Mouse (Mus musculus) embryo, embryonic 10.5 days (tissue): ENCODE measurements around the gene Syce2.
A peak's percentile ranks its signal among the peaks of the same experiment; 100 is the strongest.

Experiments used
- DNase-seq: peaks from one replicate; pipeline ENCODE4 v3.0.0-alpha.2; 2015; ENCODE audit warnings: low spot score

The Syce2 gene

DNA sequence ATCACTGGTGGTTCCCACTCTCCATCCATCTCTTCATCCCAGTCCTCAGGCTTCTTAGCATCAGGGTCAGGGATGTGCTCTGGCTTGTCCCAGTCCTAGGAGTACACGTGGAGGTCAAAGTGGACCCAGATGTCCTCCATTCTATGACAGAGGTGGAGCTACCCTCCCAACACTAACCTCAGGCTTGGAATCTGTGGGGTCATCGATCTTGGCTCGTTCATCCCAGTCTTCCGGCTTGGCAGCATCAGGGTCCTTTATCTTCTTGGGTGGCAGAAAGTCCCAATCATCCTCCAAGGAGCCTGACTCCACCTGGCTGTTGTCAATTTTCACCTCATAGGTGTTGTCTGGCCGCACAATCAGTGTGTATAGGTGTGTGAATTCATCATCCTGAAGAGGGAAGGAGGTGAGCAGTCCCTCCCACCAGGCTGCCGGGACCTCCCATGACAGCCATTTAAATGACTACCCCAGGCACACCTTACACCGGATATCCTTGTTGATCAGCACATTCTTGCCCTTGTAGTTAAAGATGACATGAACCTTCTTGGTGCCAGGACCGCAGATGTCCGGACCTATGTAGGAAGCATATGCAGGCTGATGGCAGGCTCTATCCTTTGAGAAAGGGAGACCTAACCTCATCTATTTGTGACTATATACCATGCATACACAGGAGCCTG is 27.4 kb upstream of the Syce2 start:
- no peak for DNase-seq

DNA sequence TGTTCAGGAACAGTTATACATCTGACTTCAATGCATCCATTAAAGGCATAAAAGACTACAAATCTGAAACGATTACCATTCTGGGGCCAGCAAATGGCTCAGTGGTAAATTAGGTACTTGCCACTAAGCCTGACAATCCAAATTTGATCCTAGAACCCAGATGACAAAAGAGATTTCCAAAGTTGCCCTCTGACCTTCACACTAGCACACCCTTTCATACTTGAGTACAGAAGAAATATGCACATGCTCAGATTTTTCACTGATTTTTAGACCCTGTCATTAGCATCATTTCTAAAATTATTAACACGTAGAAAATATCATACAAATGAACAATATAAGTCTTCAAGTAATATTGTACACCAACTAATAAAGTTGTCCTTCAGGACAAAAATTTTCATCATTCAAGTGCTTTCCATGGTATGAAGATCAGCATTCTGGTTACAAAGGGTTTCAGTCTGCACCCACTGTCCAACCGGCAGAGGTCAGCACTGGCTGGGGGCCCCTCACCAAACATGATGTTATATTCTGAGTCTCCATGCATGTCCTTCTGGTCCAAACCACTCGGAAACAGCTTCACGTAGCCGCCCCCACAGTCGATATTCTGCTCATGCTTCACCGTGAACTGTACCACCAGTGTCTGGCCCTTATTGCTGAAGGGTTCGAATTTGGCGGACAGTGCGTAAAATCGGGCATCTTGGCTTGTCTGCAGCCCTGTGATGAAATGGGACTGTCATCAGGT is 26.4 kb upstream of the Syce2 start:
- peak; percentile 64 for DNase-seq

DNA sequence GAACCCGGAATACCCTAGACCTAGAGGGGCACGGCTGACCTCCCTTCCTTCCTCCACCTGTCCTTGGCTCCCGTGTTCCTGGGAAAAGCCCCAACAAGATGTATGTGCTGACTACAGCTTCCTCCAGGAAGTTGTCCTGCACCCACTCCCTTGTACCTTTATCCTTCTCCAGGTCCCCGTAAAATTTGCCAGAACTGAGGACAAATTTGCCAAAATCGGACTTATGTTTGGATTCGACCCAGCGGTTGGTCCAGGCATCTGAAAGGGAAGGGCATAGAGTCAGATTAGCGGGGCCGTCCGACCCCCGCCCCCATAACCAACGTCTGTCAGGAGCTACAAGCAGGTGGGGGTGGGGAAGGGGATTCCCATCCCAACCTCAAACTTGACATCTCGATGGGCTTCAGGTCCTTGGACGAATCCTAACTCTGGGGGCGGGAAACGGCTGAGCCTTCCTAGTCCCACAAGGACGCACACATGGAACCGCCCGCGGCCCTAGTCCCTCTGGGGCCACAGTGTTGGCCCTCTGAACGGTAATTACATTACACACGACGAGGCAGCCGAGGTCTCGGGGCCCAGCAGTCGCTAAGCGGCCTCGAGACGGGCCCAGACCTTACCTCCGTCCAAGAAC is 25.7 kb upstream of the Syce2 start:
- peak; percentile 56 for DNase-seq

GRCm38 (mm10) chr8:84846722-84847572 is 25.0 kb upstream of the Syce2 start, which contains the start of gene Calr:
Gene Calr, minus strand, starts transcription at chr8:84846934.
- peak; percentile 100 for DNase-seq

DNA sequence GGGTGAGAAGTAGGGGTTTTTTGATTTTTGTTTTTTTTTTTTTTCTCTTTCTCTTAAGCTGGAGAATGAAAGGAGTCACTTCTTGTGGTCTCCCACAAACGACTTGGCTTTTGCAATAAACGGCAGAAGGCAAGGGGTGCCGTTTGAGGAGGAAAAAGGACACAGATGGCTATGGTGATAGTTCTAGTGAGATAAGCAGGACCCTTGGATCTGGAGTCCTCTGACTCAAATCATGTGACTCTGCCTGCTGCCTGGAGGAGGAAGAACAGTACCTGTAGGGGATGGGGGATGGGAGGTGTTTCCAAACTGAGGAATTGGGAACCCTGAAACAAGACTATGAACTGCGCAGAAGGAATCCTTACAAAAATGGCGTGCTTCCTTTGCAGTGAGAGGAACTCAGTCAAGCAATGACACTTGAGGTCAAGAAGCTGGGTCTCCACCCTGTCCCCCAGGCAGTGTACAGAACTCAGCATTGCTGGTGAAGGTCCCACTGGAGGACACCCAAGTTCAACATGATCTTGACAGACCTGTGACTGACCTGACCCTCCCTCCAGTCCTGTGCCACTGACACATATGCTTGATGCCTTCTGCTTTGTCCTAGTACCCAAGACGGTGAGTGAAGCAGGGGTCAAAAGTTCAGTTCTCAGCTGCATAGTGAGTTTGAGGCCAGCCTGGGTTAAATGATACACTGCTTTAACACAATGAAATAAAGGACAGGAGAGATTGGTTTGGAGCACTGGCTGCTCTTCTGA is 24.1 kb upstream of the Syce2 start:
- DNase-seq, result peak; percentile 48

- DNase-seq, result no peak
These were observed 15.5 kb upstream of the Syce2 start for GRCm38 (mm10) chr8:84856434-84856833.

GRCm38 (mm10) chr8:84856864-84857441 is 15.0 kb upstream of the Syce2 start, which contains the start of gene Farsa:
Gene Farsa, plus strand, starts transcription at chr8:84856989.
- DNase-seq, result peak; percentile 98

- peak; percentile 54 for DNase-seq
These were observed 526 bp downstream of the Syce2 start for GRCm38 (mm10) chr8:84872309-84872965.

- no peak for DNase-seq
These were observed 1.1 kb downstream of the Syce2 start for GRCm38 (mm10) chr8:84873016-84873415.

DNA sequence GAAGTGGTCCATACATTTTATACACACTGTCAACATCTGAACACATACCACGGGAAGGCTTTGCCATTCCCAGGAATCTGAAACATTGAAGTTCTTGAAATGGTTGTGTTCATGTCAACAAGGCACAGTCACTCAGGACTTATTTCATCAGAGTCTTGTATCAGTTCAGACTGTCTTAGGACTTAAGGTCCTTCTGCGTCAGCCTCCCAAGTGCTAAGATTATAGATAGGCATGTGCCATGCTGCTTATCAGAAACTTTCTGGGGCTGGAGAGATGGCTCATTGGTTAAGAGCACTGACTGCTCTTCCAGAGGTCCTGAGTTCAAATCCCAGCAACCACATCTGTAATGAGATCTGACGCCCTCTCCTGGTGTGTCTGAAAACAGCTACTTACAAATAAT is 2.4 kb downstream of the Syce2 start:
- no peak for DNase-seq

GRCm38 (mm10) chr8:84877297-84878035 is 5.6 kb downstream of the Syce2 start:
- no peak for DNase-seq

- DNase-seq, result no peak
These were observed 7.0 kb downstream of the Syce2 start for GRCm38 (mm10) chr8:84878915-84879314.

DNA sequence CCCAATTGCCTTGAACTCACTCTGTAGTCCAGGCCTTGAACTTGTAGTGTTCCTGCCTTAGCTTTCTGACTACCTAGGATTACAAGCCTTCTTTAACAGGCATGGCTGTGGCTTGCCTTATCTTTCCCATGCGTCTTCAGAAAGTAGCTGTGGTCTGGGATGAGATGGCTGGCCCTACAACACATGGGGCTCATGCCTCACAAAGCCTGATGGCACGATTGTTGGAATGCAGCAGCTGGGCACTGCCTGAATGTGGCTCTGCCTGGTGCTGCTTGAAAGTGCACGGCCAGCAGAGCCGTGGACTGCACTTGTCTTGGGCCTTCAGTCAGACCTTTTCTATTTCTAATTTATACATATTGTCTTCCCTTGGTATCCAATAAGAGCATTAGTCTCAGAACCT is 12.8 kb downstream of the Syce2 start:
- DNase-seq, result no peak

DNA sequence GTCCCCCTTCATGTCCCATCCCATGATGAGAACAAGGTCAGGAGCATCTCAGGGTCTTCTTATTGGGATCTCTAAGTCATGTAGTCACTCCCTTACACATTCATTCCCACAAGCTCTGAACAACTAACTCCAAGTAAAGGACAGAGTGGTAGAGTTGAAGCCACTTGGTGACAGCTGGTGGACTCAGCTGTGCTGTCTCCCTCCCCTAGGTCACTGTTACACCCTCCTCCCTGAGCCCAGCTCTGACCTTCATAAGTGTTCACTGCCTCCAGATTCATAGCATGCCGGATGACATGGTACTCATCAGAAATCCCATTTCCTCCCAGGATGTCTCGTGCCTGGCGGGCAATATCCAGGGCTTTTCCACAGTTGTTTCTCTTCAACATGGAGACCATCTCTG is 16.4 kb downstream of the Syce2 start:
- DNase-seq, result no peak

DNA sequence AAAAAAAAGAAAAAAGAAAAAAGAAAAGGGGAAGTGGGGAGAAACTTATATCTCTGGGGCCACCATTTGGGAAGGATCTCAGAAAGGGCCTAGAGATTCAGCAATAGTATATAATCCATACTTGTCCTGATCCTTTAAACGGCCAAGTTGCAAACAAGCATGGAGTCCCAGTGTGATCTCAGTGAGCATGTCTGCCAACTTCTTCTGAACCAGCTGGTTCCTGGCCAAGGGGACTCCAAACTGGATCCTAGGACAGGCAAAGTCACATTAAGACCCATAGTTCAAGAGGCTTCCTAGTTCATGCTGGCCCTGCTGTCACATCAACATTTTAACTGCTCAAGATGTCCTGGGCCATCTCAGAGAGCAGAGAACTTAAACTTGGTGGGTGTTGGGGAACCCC is 17.2 kb downstream of the Syce2 start:
- DNase-seq, result no peak

- no peak for DNase-seq
These were observed 21.2 kb downstream of the Syce2 start for GRCm38 (mm10) chr8:84892993-84893708.

- peak; percentile 98 for DNase-seq
These were observed 21.8 kb downstream of the Syce2 start, which contains the start of gene Gcdh for GRCm38 (mm10) chr8:84893709-84894134. Gene Gcdh, minus strand, starts transcription at chr8:84893921.

- no peak for DNase-seq
These were observed 24.1 kb downstream of the Syce2 start for GRCm38 (mm10) chr8:84895963-84896362.

- no peak for DNase-seq
These were observed 29.2 kb downstream of the Syce2 start for GRCm38 (mm10) chr8:84901071-84901470.
